Mouse (Mus musculus) urinary bladder, postnatal 25 days (tissue): Measurements from ENCODE around the gene Hpn.

ENCODE experiments used
- DNase-seq: peaks from one replicate; pipeline ENCODE4 v3.0.0; 2022; ENCODE audit warnings: low spot score

Gene Hpn

DNA sequence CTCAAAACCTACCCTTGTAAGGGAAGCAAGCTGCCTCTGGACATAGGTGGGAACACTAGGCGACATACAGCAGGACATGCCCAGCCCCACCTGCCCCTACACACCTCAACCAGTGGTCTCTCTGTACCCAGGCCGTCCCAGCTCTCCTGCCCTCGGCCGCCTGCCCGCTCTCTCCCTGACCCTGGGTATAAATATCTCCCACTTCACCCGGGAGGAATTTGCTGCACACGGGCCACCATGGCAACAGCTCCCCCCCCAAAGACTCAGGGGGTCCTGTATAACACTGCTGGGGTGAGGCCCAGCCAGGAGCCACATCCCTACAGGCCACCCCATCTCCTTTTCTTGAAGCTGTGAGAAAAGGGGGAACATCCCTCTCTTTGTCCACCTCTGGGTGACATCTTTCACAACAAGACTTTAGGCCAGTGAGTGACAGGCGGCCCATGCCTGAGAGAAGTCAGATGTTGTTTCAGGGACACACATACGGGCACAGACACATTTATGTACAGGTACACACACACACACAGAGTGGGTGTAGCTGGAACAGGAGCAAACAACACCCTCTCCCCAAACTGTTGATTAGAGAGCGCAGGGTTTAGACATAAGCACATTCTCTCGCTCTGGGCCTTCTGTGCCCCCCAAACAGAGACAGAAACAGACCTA is 60.3 kb downstream of the Hpn start:
- no peak for DNase-seq

DNA sequence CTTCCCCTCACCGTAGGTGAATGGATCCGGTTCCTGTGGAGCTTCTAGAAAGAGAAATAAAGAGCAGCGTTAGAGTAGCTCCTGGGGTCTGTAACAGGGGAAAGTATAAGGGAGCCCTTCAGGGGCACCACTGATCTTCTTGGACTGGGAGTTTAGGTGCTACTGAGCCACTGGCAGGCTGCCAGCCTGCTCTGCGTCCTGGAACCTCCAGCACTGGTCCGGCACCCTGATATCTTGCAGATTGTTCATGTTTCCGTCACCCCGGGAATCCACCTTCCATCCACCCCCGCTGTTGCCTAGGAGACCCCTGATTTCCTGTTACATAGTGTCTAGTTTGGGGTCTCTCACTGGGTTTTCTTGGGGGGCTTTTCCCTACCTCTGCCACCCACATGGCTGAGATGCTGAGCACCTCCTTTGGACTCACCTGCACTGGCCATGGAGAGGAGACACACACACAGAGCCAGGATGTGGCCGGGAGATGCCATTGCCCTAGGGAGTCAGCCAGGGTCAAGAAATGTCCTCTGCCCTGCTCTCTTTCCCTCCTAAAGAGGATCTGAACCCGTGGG is 61.1 kb downstream of the Hpn start:
- DNase-seq = no peak

DNA sequence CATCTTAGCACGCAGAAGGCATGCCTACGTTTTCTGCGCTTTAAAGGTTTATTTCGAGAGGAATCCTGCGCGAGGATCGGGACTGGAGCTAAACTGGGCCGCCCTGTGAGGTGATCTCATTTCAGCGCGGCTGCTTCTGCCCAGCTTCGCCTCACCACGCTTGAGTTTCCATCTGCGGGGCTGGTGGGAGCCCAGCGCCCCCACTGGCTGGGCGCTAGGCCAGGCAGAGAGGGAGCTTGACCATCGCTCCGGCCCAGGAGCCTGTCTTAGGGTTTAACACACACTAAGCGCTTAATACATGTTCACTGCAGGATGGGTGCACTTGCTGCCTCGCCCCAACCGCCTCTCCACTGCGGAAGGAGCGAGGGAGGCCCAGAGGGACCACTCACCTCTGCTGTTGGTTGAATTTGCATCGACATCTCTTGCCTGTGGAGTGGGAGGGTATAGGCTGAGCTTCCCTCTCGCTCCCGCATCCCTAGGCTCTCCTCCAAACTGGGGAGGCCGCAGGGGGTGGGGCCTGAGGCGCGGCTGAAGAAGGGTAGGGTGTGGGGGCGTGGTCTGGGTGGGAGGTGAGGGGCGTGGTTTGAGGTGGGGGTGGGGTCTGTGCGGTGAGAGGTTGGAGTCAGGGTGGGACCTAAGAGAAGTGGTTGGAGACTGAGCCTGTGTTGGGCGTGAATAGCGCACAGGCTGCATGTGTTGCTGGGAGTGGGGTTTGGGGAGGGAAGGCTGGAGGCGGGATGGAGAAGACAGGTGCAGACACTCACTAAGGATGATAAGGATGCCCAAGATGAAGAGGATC is 62.3 kb downstream of the Hpn start:
- peak; percentile 47 for DNase-seq

DNA sequence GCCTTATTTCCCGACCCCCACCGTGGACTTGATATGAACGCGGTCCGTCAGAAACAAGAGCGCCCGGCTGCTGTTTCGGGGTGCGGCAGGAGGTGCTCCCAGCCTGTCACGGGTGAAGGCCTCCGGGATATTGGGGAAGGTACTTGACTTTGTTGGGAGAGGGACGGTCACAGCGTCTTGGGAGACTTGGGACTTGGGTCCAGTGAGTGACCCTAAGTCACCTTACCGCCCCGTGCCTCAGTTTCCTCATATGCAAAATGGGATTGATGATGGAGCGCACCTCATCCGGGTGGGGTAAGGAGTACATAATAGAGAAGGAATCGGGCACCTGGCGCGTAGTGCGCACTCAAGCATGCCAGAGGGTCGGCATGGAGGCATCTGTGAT is 62.8 kb downstream of the Hpn start:
- DNase-seq = no peak

DNA sequence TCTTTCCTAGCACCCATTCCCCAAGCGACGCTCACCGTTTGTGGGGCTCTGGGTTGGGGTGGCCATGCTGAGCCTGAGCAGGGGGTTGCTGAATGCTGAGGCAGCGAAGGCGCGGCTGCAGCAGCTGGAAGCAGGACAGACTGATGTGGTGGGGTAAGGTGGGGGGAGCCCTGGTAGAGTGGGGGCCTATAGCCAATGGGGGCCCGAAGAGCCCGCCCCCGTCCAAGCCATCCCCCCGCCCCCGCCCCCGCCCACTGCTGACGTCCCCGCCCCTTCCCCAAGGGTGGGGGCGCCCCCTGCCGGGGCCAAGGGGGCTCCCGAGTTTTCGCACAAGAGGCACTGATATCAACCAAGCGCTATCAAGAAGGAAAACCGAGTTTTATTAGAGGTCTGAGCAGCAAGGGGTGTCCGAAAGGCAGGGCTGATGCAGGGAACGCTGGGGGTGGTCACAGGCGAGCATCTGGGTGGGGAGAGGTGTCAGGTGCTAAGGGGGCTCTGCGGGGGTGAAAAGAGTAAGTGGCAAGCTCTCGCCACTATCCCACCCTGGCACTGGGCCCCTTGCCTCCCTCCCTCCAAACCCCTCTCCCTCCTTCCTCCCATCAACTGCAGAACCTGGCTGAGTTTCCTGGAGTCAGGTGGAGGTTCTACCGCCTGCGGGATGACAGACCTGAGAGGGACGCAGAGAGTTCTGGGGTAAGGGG is 63.6 kb downstream of the Hpn start, which contains the start of gene Fxyd7:
Gene Fxyd7 (minus strand): TSS at position 147 of the 701 bp plus-strand sequence.
- DNase-seq = no peak

DNA sequence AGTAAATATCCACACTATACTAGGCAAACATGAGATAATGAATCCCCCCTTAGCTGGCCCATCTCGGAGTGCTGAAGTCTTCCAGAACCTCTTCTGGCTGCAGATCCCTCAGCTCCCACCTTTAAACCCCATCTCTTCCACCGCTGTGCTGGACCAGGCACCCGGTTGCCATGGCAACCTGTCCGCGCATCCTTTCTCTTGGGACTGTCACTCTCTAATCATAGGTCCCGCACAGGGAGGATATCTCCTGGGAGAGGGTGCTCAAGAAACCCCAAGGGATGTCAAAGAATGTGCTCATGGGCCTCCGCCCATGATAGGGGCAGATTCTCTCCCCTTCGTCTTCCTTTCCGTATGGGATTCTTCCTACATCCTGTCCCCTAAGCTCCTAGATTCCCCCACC is 64.2 kb downstream of the Hpn start:
- DNase-seq = no peak

DNA sequence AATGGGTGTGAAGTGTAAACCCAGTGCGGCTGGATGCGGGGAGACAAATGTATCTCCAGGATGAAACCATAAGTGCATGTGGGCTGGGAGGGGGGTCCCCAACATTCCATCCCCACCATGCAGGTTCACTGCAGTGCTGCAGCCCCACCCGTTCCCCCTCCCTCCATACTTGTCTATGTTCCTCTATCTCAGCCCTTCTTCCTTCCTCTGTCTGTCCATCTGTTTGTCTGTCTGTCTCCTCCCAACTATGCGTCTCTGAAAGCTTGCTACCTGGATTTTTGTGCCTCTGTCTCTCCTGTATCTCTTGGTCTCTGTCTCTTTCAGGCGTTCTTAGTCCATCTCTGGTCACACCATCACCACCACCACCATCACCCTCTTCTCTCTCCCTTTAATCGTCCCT is 64.6 kb downstream of the Hpn start:
- no peak for DNase-seq

DNA sequence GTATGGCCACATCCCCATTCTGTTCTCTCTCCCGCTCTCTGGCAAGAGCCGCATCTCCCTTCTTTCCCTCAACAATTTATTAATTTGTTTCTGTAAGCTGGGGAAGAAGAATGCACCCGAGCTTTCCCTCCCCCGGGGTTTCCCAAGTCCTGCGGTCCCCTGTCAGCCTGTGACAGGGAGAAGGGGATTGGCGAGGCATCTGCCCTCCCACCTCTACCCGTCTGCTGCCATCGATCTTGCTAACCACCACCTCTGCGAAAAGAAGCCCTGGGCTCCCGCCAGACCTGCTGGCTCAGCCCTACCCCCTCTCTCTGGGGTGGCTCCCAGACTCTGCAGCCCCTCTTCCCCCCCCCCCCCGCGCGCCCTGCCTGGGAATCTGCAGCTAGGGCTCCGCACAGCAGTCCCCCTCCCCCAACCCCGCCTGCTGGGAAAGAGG is 65.2 kb downstream of the Hpn start:
- DNase-seq = no peak

DNA sequence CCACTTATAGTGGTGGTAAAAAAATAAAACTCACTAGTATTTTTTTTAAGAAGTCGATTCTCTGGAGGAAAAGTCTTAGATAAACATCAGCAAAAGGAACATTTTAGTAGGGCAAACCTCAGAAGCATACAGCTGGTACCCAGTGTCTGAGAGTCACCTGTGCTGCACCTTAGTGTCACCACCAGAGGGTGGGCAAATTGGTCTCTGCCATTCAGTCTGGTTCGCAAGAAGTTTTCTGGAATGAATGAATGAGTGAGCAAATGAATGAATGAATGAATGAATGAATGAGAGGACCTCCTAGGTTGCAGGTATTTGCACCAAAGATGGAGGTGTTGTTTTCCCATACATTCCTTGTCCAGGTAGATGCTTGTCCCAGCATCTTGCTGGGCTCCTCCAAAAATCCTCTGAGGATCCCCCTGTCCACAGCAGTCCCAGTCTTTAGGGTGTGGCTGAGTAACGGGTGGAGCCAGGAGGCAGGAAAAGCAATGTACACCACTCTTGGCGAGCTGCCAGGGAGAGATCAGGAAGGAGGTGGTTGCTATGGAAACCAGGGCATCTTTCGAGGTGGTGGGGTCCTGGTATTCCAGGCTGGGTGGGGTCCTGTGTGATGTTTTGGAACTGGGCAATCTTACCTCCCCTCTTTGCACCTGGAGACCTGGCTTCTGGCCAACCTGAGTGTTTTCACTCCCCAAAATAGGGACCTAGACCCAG is 65.8 kb downstream of the Hpn start:
- no peak for DNase-seq
